In genomic region chr17:42857506-42857905, GRCm38 (mm10) we compare ENCODE assay signal across 19 mouse cellular contexts. TPM values are rescaled to one million over a fixed set of nuclear protein-coding genes. Genes with fewer than 3 reads are reported as not detected.
A peak's percentile ranks its signal among the peaks of the same experiment; 100 is the strongest.
DNase-seq lines count a peak whose midpoint lies in the region; ATAC-seq and TF ChIP-seq lines count a peak whose summit lies in the region.
"Had no signal": no experiment of that assay in that cellular context is flagged by ENCODE, and none has a peak within 500 bp of the region (broad histone marks: within the 10 kb centered on the region; RNA-seq: fewer than 3 reads in every experiment).

No protein-coding gene starts in this region.

- H3K4me3 ChIP-seq in thymus, adult 2 months (ENCODE audit: control insufficient read depth, insufficient read depth, low read length) = no peak overlapping the region
- no peak overlapping the region for H3K4me3 ChIP-seq in gastrocnemius, adult 2 months
- H3K4me3 ChIP-seq in lung, postnatal 0 days (ENCODE audit: low read depth, low read length) = no peak overlapping the region
- H3K4me3 ChIP-seq: embryonic facial prominence, embryonic 10.5 days; forebrain, embryonic 13.5 days; hindbrain, embryonic 15.5 days had no signal

- no peak for TF ChIP-seq POLR2A in thymus, adult 2 months (IDR thresholded peaks at IDR 0.05; ENCODE audit: control insufficient read depth, extremely low read depth, insufficient read depth, low read length, poor library complexity)

- DNase-seq in thymus, adult 2 months = no peak
- DNase-seq in thymus, adult 18-20 months = no peak
- no peak for DNase-seq in gastrocnemius, adult 2 months
- DNase-seq in neural tube, embryonic 10.5 days (ENCODE audit: extremely low spot score, low spot score) = no peak
- DNase-seq in lung, postnatal 0 days (ENCODE audit: low spot score) = no peak
- DNase-seq: adrenal gland, postnatal 14 days; cerebellum, adult 18-20 months; cerebellum, postnatal 10 days; forebrain, postnatal 0 days; gastrocnemius, postnatal 36 days; heart, adult 18-20 months; heart, postnatal 36 days; kidney, adult 18-20 months had no signal

- peaks cover 2% of the 10 kb centered on the region; the same call in 1 of the 2 replicates for H3K4me1 ChIP-seq in thymus, adult 2 months (replicated peaks; ENCODE audit: control insufficient read depth, insufficient read depth, low read length)
- no peaks in the 10 kb centered on the region for H3K4me1 ChIP-seq in lung, postnatal 0 days (ENCODE audit: insufficient read depth, low read depth, low read length)
- H3K4me1 ChIP-seq: embryonic facial prominence, embryonic 10.5 days; forebrain, embryonic 13.5 days; hindbrain, embryonic 15.5 days had no signal

- no peak overlapping the region for H3K9ac ChIP-seq in lung, postnatal 0 days (replicated peaks; ENCODE audit: low read depth)
- H3K9ac ChIP-seq: forebrain, embryonic 13.5 days; forebrain, postnatal 0 days; hindbrain, embryonic 15.5 days had no signal

- H3K36me3 ChIP-seq in thymus, adult 2 months (ENCODE audit: control insufficient read depth, insufficient read depth, low read length) = no peaks in the 10 kb centered on the region
- no peaks in the 10 kb centered on the region for H3K36me3 ChIP-seq in lung, postnatal 0 days (ENCODE audit: insufficient read depth, low read length)
- H3K36me3 ChIP-seq: embryonic facial prominence, embryonic 10.5 days; hindbrain, embryonic 15.5 days had no signal

- no peaks in the 10 kb centered on the region for H3K27me3 ChIP-seq in thymus, adult 2 months (ENCODE audit: control insufficient read depth, insufficient read depth, low read length)
- no peaks in the 10 kb centered on the region for H3K27me3 ChIP-seq in lung, postnatal 0 days (replicated peaks; ENCODE audit: insufficient read depth, low read length)
- H3K27me3 ChIP-seq: forebrain, embryonic 13.5 days; hindbrain, embryonic 15.5 days had no signal

- ATAC-seq in CD4-positive, CD25-positive, alpha-beta regulatory T cell, adult 4 months = peak; percentile 51
- ATAC-seq in inflammation-experienced regulatory T-cells, adult 6 months = peak; percentile 42
- no peak for ATAC-seq in lung, postnatal 0 days
- ATAC-seq: forebrain, embryonic 13.5 days; forebrain, postnatal 0 days had no signal

- TF ChIP-seq CTCF in thymus, adult 2 months (IDR thresholded peaks at IDR 0.05; ENCODE audit: borderline replicate concordance, control insufficient read depth, extremely low read depth, insufficient read depth, low read length, poor library complexity) = no peak
- no peak for TF ChIP-seq CTCF in gastrocnemius, adult 2 months (IDR thresholded peaks at IDR 0.05)
- no peak for TF ChIP-seq CTCF in lung, postnatal 0 days (IDR thresholded peaks at IDR 0.05)

- TF ChIP-seq EP300 in lung, postnatal 0 days (IDR thresholded peaks at IDR 0.05) = no peak

- WGBS in thymus, adult 2 months = 72% methylated on average over 3 of the region's 3 CpGs
- WGBS in lung, postnatal 0 days = 78% methylated on average over 3 of the region's 3 CpGs

- intact Hi-C loops in gastrocnemius, adult 2 months (cut with DNase I) = no loop called here

- no peak overlapping the region for H3K4me2 ChIP-seq in lung, postnatal 0 days (replicated peaks; ENCODE audit: low read depth, low read length)
- H3K4me2 ChIP-seq: forebrain, embryonic 13.5 days; heart, embryonic 11.5 days; hindbrain, embryonic 15.5 days had no signal

- H3K9me3 ChIP-seq in lung, postnatal 0 days (ENCODE audit: low read length) = no peaks in the 10 kb centered on the region
- H3K9me3 ChIP-seq: embryonic facial prominence, embryonic 10.5 days; forebrain, embryonic 13.5 days; hindbrain, embryonic 15.5 days had no signal

- H3K27ac ChIP-seq in thymus, adult 2 months (ENCODE audit: control insufficient read depth, insufficient read depth, low read length) = peak overlapping the region; percentile 13; the same call in 1 of the 2 replicates
- no peak overlapping the region for H3K27ac ChIP-seq in gastrocnemius, adult 2 months
- H3K27ac ChIP-seq in lung, postnatal 0 days (ENCODE audit: low read length) = no peak overlapping the region
- H3K27ac ChIP-seq: embryonic facial prominence, embryonic 10.5 days; forebrain, embryonic 13.5 days; hindbrain, embryonic 15.5 days had no signal

RNA-seq across cellular contexts. Expression of gene Cd2ap, which starts 19.0 kb away (rescaled TPM):
- 11.2 and 14.4 TPM in 2 replicates for polyA plus RNA-seq in thymus, adult 2 months (2012; rRNA removed)
- 10 to 100 TPM; 13.3 to 14.8 TPM for polyA plus RNA-seq in CD4-positive, CD25-positive, alpha-beta regulatory T cell, adult 4 months (2017; shearing (Covaris generic))
- polyA plus RNA-seq in inflammation-experienced regulatory T-cells, adult 6 months (2017; shearing (Covaris generic)) = 10 to 100 TPM in 2 of 3 experiments, 1 to 10 TPM in 1; 4.4 to 14.9 (median 14.9) TPM
- 10 to 100 TPM; 13.5 TPM for total RNA-seq in gastrocnemius, adult 2 months (2021)
- polyA plus RNA-seq in lung, postnatal 0 days (2015; fragmentation: Nextera tagmentation; extraction: Ambion mirVana) = 23.1 and 27.3 TPM in 2 replicates
